Mouse (Mus musculus) thymus, adult 2 months (tissue): ENCODE measurements around the gene Nrg4.

Source experiments
- CTCF ChIP-seq: fragments of 200-500 bp; IDR thresholded peaks from 2 replicates; pipeline ENCODE4 v1.5.1; 2012; ENCODE audit warnings: mild to moderate bottlenecking, control low read depth, low read length, moderate library complexity, borderline replicate concordance; ENCODE audit not compliant: control insufficient read depth, poor library complexity, insufficient read depth; ENCODE audit errors: extremely low read depth
- POLR2A ChIP-seq: fragments of 200-500 bp; IDR thresholded peaks from 2 replicates; pipeline ENCODE4 v1.6.1; 2012; ENCODE audit warnings: mild to moderate bottlenecking, low read length, control low read depth, moderate library complexity; ENCODE audit not compliant: control insufficient read depth, poor library complexity, insufficient read depth; ENCODE audit errors: extremely low read depth

DNA sequence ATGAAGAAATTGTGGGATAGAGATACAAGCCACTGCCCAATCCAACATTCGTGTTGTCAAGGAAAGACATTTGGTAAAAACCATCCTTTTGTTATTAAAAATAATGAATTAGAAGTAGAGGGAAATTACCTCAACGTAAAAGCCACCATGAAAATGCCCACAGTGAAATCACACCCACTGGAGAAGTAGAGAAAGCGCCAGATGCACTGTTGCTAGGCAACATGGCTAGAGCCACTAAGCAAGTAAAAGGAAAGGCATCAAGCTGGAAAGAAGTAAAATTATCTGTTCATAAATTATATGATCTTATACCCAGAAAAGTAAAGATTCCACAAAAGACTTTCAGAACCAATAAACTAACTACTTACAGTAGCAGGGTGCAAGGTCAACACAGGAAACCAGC, 100.4 kb downstream of the Nrg4 start:
- TF ChIP-seq CTCF (no peak), POLR2A (no peak)
